Mouse (Mus musculus) gastrocnemius, postnatal 4 days (tissue): ENCODE results near the gene Kbtbd3. TPM values are rescaled to one million over a fixed set of nuclear protein-coding genes. Genes with fewer than 3 reads are reported as not detected.

Experiments used
- microRNA-seq: library from miRNA; unstranded; fragments of <30 nt; microRNA quantifications from one replicate; pipeline ENCODE4 v1.2.0, GENCODE M21; 2021
- total RNA-seq, 2 experiments: library from RNA; stranded (reverse); gene quantifications; 2 replicates each; pipeline ENCODE4 v1.2.3; 2021

Gene Kbtbd3
- total RNA-seq, 2 experiments from 2014 or later = 3.7 to 4.5 TPM

Small RNA genes within 50 kb of the gene (microRNA-seq; reads per million reads assigned to microRNA genes)
- gene Gm22195 = not detected
- gene Gm23992 = not detected

Other genes with a start within 250 kb of the Kbtbd3 start
- 10 to 100 TPM; 13.1 to 14.0 TPM for gene Aasdhppt, start 362 bp upstream of the Kbtbd3 start, total RNA-seq
- gene Msantd4, start 66.7 kb downstream of the Kbtbd3 start, total RNA-seq = 10 to 100 TPM; 32.9 to 36.9 TPM